Mouse (Mus musculus) lung, embryonic 14.5 days (tissue): ENCODE measurements around the gene Vps13a. TPM values are rescaled to one million over a fixed set of nuclear protein-coding genes. Genes with fewer than 3 reads are reported as not detected.

ENCODE experiments used
- ATAC-seq: fragments of 200-750 bp; cut with Nextera tagmentation; 2 replicates; pipeline ENCODE4 v1.8.0; 2017; ENCODE audit warnings: mild to moderate bottlenecking, moderate TSS enrichment, moderate library complexity; ENCODE audit not compliant: insufficient read depth
- DNase-seq: peaks from one replicate; pipeline ENCODE4 v3.0.0-alpha.2; 2015
- H3K27ac ChIP-seq: fragments of 300-500 bp; sonication (generic); 2 replicates; pipeline ENCODE4 v1.5.1; 2014; ENCODE audit warnings: low read depth, mild to moderate bottlenecking, moderate library complexity
- H3K27me3 ChIP-seq: fragments of 300-500 bp; sonication (generic); 2 replicates; pipeline ENCODE4 v1.6.1; 2014; ENCODE audit warnings: low read length, control low read depth; ENCODE audit not compliant: insufficient read depth
- H3K36me3 ChIP-seq: fragments of 300-500 bp; sonication (generic); 2 replicates; pipeline ENCODE4 v1.6.1; 2014; ENCODE audit warnings: control low read depth; ENCODE audit not compliant: insufficient read depth
- H3K4me1 ChIP-seq: fragments of 300-500 bp; sonication (generic); 2 replicates; pipeline ENCODE4 v1.6.1; 2014; ENCODE audit warnings: antibody characterized with exemption, control low read depth; ENCODE audit not compliant: insufficient read depth
- H3K4me2 ChIP-seq: fragments of 300-500 bp; sonication (generic); 2 replicates; pipeline ENCODE4 v1.6.1; 2014; ENCODE audit warnings: mild to moderate bottlenecking
- H3K4me3 ChIP-seq: fragments of 300-500 bp; sonication (generic); 2 replicates; pipeline ENCODE4 v1.5.1; 2014; ENCODE audit warnings: low read depth, low read length
- H3K9ac ChIP-seq: fragments of 300-500 bp; sonication (generic); 2 replicates; pipeline ENCODE4 v1.6.1; 2014
- H3K9me3 ChIP-seq: fragments of 300-500 bp; sonication (generic); 2 replicates; pipeline ENCODE4 v1.6.1; 2016; ENCODE audit warnings: low read depth, low read length, control low read depth
- CTCF ChIP-seq: IDR thresholded peaks from 2 replicates; pipeline ENCODE4 v1.5.1; 2016; ENCODE audit warnings: antibody characterized with exemption, low read depth
- WGBS: fragments of 180-500 bp; shearing (Covaris S2); extraction: QIAGEN DNeasy Blood & Tissue Kit; methylation state at CpG from one replicate; pipeline ENCODE4 v1.1.7; 2014; 5-methylcytosine and 5-hydroxymethylcytosine counted together
- polyA plus RNA-seq: library from polyadenylated mRNA; unstranded; fragments of >200 nt; fragmentation: Nextera tagmentation; extraction: Ambion mirVana; gene quantifications from 2 replicates; pipeline ENCODE4 v1.2.1, GENCODE M21; 2014

Gene Vps13a
- polyA plus RNA-seq, 1 experiment from 2014 or later: 12.0 TPM

DNA sequence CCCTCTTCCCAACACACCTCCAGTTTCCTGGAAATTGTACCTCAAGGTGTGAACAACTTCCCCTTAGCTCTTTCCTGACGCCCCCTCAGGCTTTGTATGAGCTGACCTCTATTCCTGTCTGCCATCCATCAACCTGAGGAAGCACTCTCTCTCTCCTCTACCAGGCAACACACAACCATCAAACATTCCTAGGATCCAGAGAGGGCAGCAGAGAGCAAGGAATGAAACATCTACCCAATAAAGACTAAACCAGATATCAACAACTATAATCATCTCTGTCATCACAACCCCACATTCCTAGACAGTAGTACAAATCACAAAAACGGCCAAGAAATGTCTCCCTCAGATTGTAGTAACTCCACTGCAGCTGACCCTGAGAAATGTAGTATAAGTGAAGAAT is 52.0 kb downstream of the Vps13a start:
- H3K27me3 ChIP-seq: no peaks in the 10 kb centered on the region
- H3K4me2 ChIP-seq: no peak overlapping the region
- WGBS: 27% methylated on average over 2 of the region's 2 CpGs

DNA sequence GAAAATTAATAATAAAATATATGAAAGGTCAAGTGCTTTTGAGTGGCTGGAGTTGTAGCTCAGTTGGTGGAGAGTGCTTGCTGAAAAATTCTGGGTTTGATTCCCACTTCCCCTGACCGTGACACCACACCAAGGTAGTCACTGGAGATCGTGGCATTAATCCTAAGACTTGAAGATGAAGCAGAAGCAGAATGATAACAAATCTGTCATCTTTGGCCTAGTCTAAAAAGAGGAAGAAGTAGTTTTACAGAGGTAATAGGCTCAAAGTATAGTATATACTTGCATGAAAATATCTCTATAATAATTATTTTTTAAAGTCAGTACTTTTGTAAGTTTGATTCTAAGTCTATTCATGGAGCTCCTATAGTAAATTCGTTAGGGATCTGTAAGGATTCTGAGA is 65.5 kb downstream of the Vps13a start:
- 87% methylated on average over 3 of the region's 3 CpGs for WGBS
- ATAC-seq: no peak

More for the DNA sequence above, 52.0 kb downstream of the Vps13a start:
- Histone ChIP-seq H3K4me3 (no peak overlapping the region), H3K9me3 (no peaks in the 10 kb centered on the region), H3K4me1 (no peaks in the 10 kb centered on the region), H3K27ac (no peak overlapping the region), H3K9ac (no peak overlapping the region), H3K36me3 (no peaks in the 10 kb centered on the region)
- DNase-seq: peak; percentile 5
- no peak for ATAC-seq
- peak; percentile 30; the same call in 1 of the 2 replicates for TF ChIP-seq CTCF

DNA sequence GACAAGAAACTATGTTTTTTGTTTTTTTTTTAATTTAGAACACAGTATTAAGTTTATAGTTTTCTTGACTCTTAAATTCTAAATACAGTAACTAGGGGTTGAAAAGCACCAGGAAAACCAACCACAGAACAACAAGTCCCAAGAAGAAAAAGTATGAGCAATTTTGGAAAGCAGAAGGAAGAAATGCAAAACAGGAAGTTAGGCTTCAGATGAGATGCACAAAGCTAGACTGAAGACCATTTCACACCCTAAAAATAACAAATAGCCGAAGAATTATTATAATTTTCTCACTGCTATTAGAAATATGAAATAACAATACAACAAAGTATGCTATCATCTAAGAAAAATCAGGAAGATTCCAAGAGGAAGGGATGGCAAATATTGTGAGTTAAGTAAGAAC is 78.9 kb downstream of the Vps13a start:
- H3K9me3 ChIP-seq: no peaks in the 10 kb centered on the region
- no peak overlapping the region for H3K9ac ChIP-seq
- H3K27me3 ChIP-seq: no peaks in the 10 kb centered on the region
- no peak overlapping the region for H3K4me3 ChIP-seq
- no peaks in the 10 kb centered on the region for H3K36me3 ChIP-seq
- 79% methylated on average over 1 of the region's 1 CpGs for WGBS
- ATAC-seq (no peak), DNase-seq (no peak)
- H3K4me1 ChIP-seq: no peaks in the 10 kb centered on the region
- no peak for TF ChIP-seq CTCF
- no peak overlapping the region for H3K27ac ChIP-seq
- no peak overlapping the region for H3K4me2 ChIP-seq

More for the DNA sequence above, 65.5 kb downstream of the Vps13a start:
- Histone ChIP-seq H3K27ac (no peak overlapping the region), H3K36me3 (peaks cover 3% of the 10 kb centered on the region; the same call in 1 of the 2 replicates), H3K9ac (no peak overlapping the region), H3K9me3 (no peaks in the 10 kb centered on the region), H3K4me1 (no peaks in the 10 kb centered on the region), H3K27me3 (no peaks in the 10 kb centered on the region), H3K4me3 (no peak overlapping the region), H3K4me2 (no peak overlapping the region)
- no peak for TF ChIP-seq CTCF
- no peak for DNase-seq

DNA sequence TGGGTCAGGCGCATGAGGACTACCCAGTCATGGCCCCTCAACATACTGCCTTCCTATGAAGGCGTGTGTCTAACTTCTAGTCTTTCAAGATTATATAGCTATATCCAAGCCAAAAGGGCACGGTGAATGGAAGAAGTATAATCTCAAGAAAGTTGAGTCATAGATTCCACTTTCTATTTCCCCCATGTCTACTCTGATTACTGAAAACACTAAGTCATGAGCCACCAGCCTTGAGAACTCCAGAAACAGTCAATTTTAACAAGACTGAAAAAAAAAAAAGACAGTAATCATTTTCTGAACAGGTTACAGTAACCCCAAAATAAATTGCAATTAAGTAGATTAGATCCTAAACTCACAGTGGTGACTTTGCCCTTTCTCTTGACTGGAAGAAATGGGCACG is 95.8 kb downstream of the Vps13a start:
- 88% methylated on average over 4 of the region's 4 CpGs for WGBS
- no peak overlapping the region for H3K9ac ChIP-seq
- H3K4me1 ChIP-seq: no peaks in the 10 kb centered on the region
- no peak for ATAC-seq
- H3K36me3 ChIP-seq: 0 out of 2 replicates have a peak, but pooled peaks cover 6% of the 10 kb centered on the region
- no peak overlapping the region for H3K4me3 ChIP-seq
- no peaks in the 10 kb centered on the region for H3K27me3 ChIP-seq
- no peak for TF ChIP-seq CTCF
- H3K4me2 ChIP-seq: no peak overlapping the region
- no peak for DNase-seq
- no peaks in the 10 kb centered on the region for H3K9me3 ChIP-seq
- H3K27ac ChIP-seq: no peak overlapping the region

DNA sequence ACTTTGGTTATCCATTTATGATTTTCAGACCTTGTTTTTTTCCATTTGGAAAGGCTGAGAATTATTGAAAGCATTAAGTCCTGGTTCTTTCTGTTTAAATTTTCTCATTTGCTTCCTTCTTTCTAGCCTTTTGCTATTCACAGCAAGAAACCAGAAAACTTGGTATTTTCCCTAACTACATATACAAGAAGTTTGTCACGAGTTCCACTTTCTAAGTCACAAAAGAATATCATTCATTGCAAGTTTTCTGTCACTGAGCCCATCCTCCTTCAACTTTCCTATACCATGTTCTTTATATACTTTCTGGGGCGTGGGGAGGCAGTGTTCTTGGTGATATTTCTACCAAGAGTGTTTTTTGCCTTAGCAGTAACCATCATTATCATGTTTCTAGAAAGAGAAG is 96.5 kb downstream of the Vps13a start:
- WGBS: 76% methylated on average over 2 of the region's 2 CpGs
- Histone ChIP-seq H3K36me3 (0 out of 2 replicates have a peak, but pooled peaks cover 6% of the 10 kb centered on the region), H3K27me3 (no peaks in the 10 kb centered on the region), H3K4me3 (no peak overlapping the region), H3K4me2 (no peak overlapping the region), H3K9ac (no peak overlapping the region), H3K9me3 (no peaks in the 10 kb centered on the region), H3K27ac (no peak overlapping the region), H3K4me1 (no peaks in the 10 kb centered on the region)
- DNase-seq (no peak), ATAC-seq (no peak)
- TF ChIP-seq CTCF: no peak

DNA sequence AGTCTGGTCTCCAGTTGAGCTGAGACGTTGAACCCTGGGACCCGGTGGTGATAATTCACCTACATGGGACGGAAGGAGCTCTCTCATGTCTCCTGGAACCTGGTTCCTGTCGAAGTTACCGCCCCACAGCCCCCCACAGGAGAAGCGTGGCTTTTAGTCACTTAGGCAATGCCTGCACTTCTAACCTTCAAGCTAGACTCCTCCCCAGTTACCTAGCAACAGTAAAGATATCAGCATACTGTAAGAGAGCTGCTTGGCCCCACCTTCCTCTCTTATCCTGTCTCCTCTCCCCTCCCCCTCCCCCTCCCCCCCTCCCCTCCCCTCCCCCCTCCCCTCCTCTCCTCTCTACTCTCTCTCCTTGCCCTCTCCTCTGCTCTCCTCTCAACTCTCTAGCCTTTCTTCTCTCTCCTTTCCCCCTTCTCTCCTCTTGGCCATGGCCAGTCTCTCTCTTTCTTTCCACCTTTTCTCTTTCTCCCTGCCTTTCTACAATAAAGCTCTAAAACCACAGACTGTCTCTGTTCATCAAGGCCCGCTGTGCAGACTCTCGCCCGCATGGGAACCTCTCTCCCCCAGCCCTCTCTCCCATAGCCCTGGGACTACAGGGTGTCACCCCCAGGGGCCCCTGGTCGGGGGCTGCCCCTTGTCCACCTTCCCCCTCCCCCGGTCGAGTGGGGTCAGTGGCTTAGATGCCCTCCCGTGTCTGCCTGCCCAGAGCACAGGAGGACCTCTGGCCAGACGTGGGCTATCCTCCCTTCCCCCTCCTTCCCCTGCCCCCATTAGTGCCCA is 154.9 kb downstream of the Vps13a start:
- ATAC-seq: peak; percentile 54; the same call in 1 of the 2 replicates
- Histone ChIP-seq H3K36me3 (no peaks in the 10 kb centered on the region), H3K9me3 (no peaks in the 10 kb centered on the region), H3K4me1 (no peaks in the 10 kb centered on the region), H3K27ac (no peak overlapping the region), H3K27me3 (no peaks in the 10 kb centered on the region), H3K4me2 (no peak overlapping the region), H3K9ac (no peak overlapping the region), H3K4me3 (no peak overlapping the region)
- TF ChIP-seq CTCF: no peak
- WGBS: 20% methylated on average over 14 of the region's 14 CpGs
- DNase-seq: peak; percentile 24

DNA sequence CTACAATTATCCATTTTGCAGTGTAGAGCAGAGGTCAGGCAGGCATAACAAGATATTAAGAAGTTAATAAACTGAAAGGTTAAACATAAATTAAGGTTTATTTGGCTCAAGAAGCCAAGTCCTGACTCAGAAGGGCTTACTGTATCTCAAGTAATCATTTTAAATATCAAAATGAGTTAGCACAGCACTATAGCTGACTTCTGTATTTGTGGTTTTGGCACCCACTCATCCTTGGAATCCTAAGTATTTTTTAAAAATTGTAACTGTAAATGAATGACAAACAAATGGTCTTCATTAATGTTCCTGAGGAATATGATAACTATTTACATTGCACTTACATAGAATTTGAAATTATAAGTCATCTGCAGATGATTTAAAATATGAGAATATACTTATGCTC is 155.7 kb downstream of the Vps13a start:
- Histone ChIP-seq H3K9ac (no peak overlapping the region), H3K4me2 (no peak overlapping the region), H3K36me3 (no peaks in the 10 kb centered on the region), H3K9me3 (no peaks in the 10 kb centered on the region), H3K4me3 (no peak overlapping the region), H3K4me1 (no peaks in the 10 kb centered on the region), H3K27me3 (no peaks in the 10 kb centered on the region), H3K27ac (no peak overlapping the region)
- DNase-seq (no peak), ATAC-seq (no peak)
- TF ChIP-seq CTCF: no peak
